Mouse (Mus musculus) stomach, embryonic 15.5 days (tissue): ENCODE data around the gene Stpg4. TPM values are rescaled to one million over a fixed set of nuclear protein-coding genes. Genes with fewer than 3 reads are reported as not detected.

Source experiments
- ATAC-seq: fragments of 200-750 bp; cut with Nextera tagmentation; 2 replicates; pipeline ENCODE4 v1.8.0; 2017; ENCODE audit warnings: low read depth, moderate number of reproducible peaks, moderate TSS enrichment; ENCODE audit not compliant: insufficient read depth, low FRiP score
- H3K27ac ChIP-seq: fragments of 300-500 bp; sonication (generic); 2 replicates; pipeline ENCODE4 v1.5.1; 2015; ENCODE audit warnings: mild to moderate bottlenecking, inconsistent platforms
- H3K27me3 ChIP-seq: fragments of 300-500 bp; sonication (generic); replicated peaks from 2 replicates; pipeline ENCODE4 v1.6.1; 2015; ENCODE audit warnings: inconsistent platforms
- H3K36me3 ChIP-seq: fragments of 300-500 bp; sonication (generic); 2 replicates; pipeline ENCODE4 v1.6.1; 2015; ENCODE audit warnings: inconsistent platforms
- H3K4me1 ChIP-seq: fragments of 300-500 bp; sonication (generic); 2 replicates; pipeline ENCODE4 v1.6.1; 2015; ENCODE audit warnings: inconsistent platforms
- H3K4me2 ChIP-seq: fragments of 300-500 bp; sonication (generic); 2 replicates; pipeline ENCODE4 v1.6.1; 2015; ENCODE audit warnings: mild to moderate bottlenecking, inconsistent platforms
- H3K4me3 ChIP-seq: fragments of 300-500 bp; sonication (generic); replicated peaks from 2 replicates; pipeline ENCODE4 v1.5.1; 2015; ENCODE audit warnings: inconsistent platforms
- H3K9ac ChIP-seq: fragments of 300-500 bp; sonication (generic); 2 replicates; pipeline ENCODE4 v1.6.1; 2015; ENCODE audit warnings: inconsistent platforms
- H3K9me3 ChIP-seq: fragments of 300-500 bp; sonication (generic); 2 replicates; pipeline ENCODE4 v1.6.1; 2016; ENCODE audit warnings: inconsistent platforms
- WGBS: fragments of 180-500 bp; shearing (Covaris S2); methylation state at CpG from one replicate; pipeline ENCODE4 v1.1.7; 2015; 5-methylcytosine and 5-hydroxymethylcytosine counted together
- polyA plus RNA-seq: library from polyadenylated mRNA; unstranded; fragments of >200 nt; fragmentation: Nextera tagmentation; extraction: Ambion mirVana; gene quantifications from 2 replicates; pipeline ENCODE4 v1.2.1, GENCODE M21; 2015

The Stpg4 gene
- polyA plus RNA-seq, 1 experiment from 2014 or later = not detected

GRCm38 (mm10) chr17:87445917-87446766, 18.6 kb upstream of the Stpg4 start:
- no peaks in the 10 kb centered on the region for H3K27me3 ChIP-seq
- peak overlapping the region; percentile 96 for H3K27ac ChIP-seq
- under 1% methylated on average over 63 of the region's 86 CpGs for WGBS
- H3K4me1 ChIP-seq = peaks cover 5% of the 10 kb centered on the region; the same call in 1 of the 2 replicates
- no peaks in the 10 kb centered on the region for H3K36me3 ChIP-seq
- peak overlapping the region; percentile 92 for H3K9ac ChIP-seq
- H3K4me2 ChIP-seq = peak overlapping the region; percentile 66
- H3K9me3 ChIP-seq = no peaks in the 10 kb centered on the region
- H3K4me3 ChIP-seq = peak overlapping the region; percentile 89
- peak; percentile 63 for ATAC-seq

GRCm38 (mm10) chr17:87445337-87445916, 17.9 kb upstream of the Stpg4 start:
- peaks cover 5% of the 10 kb centered on the region; the same call in 1 of the 2 replicates for H3K4me1 ChIP-seq
- H3K27ac ChIP-seq = peak overlapping the region; percentile 96
- ATAC-seq = no peak
- H3K4me3 ChIP-seq = peak overlapping the region; percentile 89
- H3K4me2 ChIP-seq = peak overlapping the region; percentile 66
- no peaks in the 10 kb centered on the region for H3K9me3 ChIP-seq
- no peaks in the 10 kb centered on the region for H3K27me3 ChIP-seq
- peak overlapping the region; percentile 92; the same call in 1 of the 2 replicates for H3K9ac ChIP-seq
- H3K36me3 ChIP-seq = no peaks in the 10 kb centered on the region
- WGBS = under 1% methylated on average over 13 of the region's 13 CpGs

DNA sequence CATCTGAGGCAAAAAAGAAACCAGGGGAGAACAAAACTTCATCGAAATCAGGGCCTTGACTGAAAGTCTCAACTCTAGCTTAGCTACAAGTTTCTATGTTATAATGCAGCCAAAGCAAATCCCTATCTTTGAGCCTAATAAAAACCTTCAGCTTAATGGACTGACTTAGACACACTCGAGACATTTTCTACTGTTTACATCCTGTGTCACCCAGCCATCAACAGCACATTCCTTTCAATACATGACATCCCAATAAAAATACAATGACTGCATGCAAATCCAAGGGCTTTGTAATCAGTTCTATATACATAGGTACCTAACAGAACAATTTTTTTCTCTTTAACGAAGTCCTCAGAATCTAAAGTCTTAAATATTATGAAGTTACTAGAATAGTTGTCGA, 17.2 kb upstream of the Stpg4 start:
- H3K4me2 ChIP-seq = peak overlapping the region; percentile 51
- H3K27me3 ChIP-seq = no peaks in the 10 kb centered on the region
- WGBS = 36% methylated on average over 4 of the region's 4 CpGs
- peaks cover 9% of the 10 kb centered on the region; the same call in 1 of the 2 replicates for H3K4me1 ChIP-seq
- H3K36me3 ChIP-seq = no peaks in the 10 kb centered on the region
- H3K9me3 ChIP-seq = no peaks in the 10 kb centered on the region
- H3K4me3 ChIP-seq = no peak overlapping the region; the same call in 1 of the 2 replicates
- H3K27ac ChIP-seq = no peak overlapping the region
- no peak for ATAC-seq
- peak overlapping the region; percentile 13; the same call in 1 of the 2 replicates for H3K9ac ChIP-seq

DNA sequence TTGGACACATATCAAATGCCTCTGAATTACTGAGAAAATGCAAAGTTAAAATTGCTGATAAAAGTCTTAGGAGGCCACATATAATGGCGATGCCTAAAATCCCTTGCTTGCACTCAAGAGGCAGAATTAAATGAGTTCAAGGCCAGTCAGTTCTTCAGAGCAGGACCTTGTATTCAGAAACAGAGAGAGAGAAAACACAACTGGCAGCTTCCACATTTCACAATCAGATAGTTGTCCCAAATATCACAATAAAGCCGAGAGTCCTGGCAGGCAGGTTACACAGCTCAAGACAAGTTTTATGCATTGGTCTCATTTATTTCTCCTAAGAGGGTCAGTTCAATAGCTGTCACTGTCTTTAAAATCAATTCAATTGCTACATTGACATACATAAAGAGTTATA, 14.0 kb upstream of the Stpg4 start:
- Histone ChIP-seq H3K27me3 (no peaks in the 10 kb centered on the region), H3K4me2 (no peak overlapping the region)
- 63% methylated on average over 2 of the region's 2 CpGs for WGBS

DNA sequence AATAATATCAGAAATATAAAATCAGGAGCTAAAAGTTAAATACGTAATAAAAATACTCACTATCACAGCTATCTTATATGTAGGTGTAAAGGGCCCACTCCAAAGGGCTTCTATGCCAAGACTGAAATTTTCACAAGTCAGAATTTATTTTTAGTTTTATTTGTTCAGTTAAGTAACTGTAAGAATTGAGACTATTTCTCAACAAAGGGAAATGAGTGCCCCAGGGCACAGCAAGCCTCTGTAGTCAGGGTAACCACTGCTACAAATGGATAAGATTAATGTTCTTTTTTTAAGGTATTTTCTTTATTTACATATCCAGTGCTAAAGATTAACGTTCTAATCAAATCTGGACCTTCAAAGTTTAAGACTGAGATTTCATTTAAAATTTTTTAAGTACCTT, 11.9 kb upstream of the Stpg4 start:
- Histone ChIP-seq H3K27me3 (no peaks in the 10 kb centered on the region), H3K9me3 (no peaks in the 10 kb centered on the region), H3K36me3 (peaks cover 12% of the 10 kb centered on the region), H3K4me2 (no peak overlapping the region), H3K4me1 (peaks cover 7% of the 10 kb centered on the region; the same call in 1 of the 2 replicates), H3K4me3 (no peak overlapping the region), H3K9ac (no peak overlapping the region), H3K27ac (no peak overlapping the region)
- WGBS = 69% methylated on average over 2 of the region's 2 CpGs
- ATAC-seq = no peak

More for the DNA sequence above, 14.0 kb upstream of the Stpg4 start:
- H3K9ac ChIP-seq = no peak overlapping the region
- H3K36me3 ChIP-seq = no peaks in the 10 kb centered on the region
- ATAC-seq = no peak
- no peaks in the 10 kb centered on the region for H3K9me3 ChIP-seq
- no peak overlapping the region for H3K27ac ChIP-seq
- peaks cover 9% of the 10 kb centered on the region; the same call in 1 of the 2 replicates for H3K4me1 ChIP-seq
- no peak overlapping the region for H3K4me3 ChIP-seq

- Histone ChIP-seq H3K4me3 (no peak overlapping the region), H3K9me3 (no peaks in the 10 kb centered on the region), H3K36me3 (peaks cover 36% of the 10 kb centered on the region), H3K4me2 (no peak overlapping the region), H3K27ac (no peak overlapping the region), H3K9ac (no peak overlapping the region), H3K4me1 (no peaks in the 10 kb centered on the region), H3K27me3 (no peaks in the 10 kb centered on the region)
- 92% methylated on average over 3 of the region's 3 CpGs for WGBS
- ATAC-seq = no peak
These were observed 6.4 kb upstream of the Stpg4 start for GRCm38 (mm10) chr17:87433929-87434328.

DNA sequence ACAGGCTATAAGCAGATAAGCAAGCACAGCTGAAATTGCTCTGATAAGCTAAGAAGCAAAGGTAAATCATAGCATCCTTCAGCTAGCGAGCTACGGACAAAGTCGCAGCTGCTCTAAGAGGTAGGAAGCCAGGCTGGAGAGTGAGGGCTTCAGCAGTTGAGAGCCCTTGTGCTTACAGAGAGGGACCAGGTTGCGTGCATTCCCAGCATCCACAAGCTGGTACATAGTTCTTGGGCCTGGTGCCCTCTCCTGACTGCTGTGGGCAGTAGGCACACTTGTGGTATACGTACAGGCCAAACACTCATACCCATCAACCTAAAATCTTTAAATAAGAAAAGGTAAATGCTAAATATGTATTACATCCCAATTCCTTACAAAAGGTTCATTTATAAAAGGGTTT, 5.2 kb upstream of the Stpg4 start:
- Histone ChIP-seq H3K9ac (no peak overlapping the region), H3K27me3 (no peaks in the 10 kb centered on the region), H3K4me1 (no peaks in the 10 kb centered on the region), H3K36me3 (peaks cover 36% of the 10 kb centered on the region), H3K4me3 (no peak overlapping the region), H3K9me3 (no peaks in the 10 kb centered on the region), H3K27ac (no peak overlapping the region), H3K4me2 (no peak overlapping the region)
- WGBS = 97% methylated on average over 5 of the region's 5 CpGs
- ATAC-seq = no peak

DNA sequence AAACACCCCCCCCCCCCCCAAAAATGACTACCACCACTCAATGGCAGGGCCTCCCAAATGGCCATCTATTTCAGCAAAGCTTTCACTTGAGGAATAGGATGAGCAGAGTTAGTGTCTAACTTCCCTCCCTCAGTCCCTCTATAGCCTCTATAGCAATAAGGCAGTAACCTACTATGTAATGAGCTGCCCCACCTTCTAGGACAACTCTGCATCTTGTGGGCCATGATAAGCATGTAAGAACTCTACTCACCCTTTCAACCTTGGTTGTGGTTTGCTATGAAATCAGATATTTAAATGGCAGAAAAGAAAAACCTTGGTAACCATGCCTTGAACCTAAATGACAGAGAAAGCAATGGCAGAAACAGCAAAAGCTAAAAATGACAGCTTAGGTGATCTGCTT, 4.8 kb upstream of the Stpg4 start:
- ATAC-seq = no peak
- Histone ChIP-seq H3K9ac (no peak overlapping the region), H3K36me3 (peaks cover 36% of the 10 kb centered on the region), H3K4me3 (no peak overlapping the region), H3K4me1 (no peaks in the 10 kb centered on the region), H3K27ac (no peak overlapping the region), H3K9me3 (no peaks in the 10 kb centered on the region), H3K27me3 (no peaks in the 10 kb centered on the region), H3K4me2 (no peak overlapping the region)

- no peaks in the 10 kb centered on the region for H3K4me1 ChIP-seq
- H3K9me3 ChIP-seq = no peaks in the 10 kb centered on the region
- H3K4me3 ChIP-seq = no peak overlapping the region
- ATAC-seq = no peak
- no peak overlapping the region for H3K27ac ChIP-seq
- 80% methylated on average over 3 of the region's 3 CpGs for WGBS
- H3K27me3 ChIP-seq = no peaks in the 10 kb centered on the region
- H3K4me2 ChIP-seq = no peak overlapping the region
- peaks cover 24% of the 10 kb centered on the region for H3K36me3 ChIP-seq
- H3K9ac ChIP-seq = no peak overlapping the region
These were observed 1.9 kb upstream of the Stpg4 start for GRCm38 (mm10) chr17:87429431-87429830.

- Histone ChIP-seq H3K9me3 (no peaks in the 10 kb centered on the region), H3K36me3 (no peaks in the 10 kb centered on the region), H3K27ac (no peak overlapping the region), H3K4me3 (no peak overlapping the region), H3K9ac (no peak overlapping the region), H3K27me3 (no peaks in the 10 kb centered on the region), H3K4me1 (no peaks in the 10 kb centered on the region), H3K4me2 (no peak overlapping the region)
- WGBS = 78% methylated on average over 7 of the region's 7 CpGs
- no peak for ATAC-seq
These were observed 9.5 kb downstream of the Stpg4 start for GRCm38 (mm10) chr17:87418082-87418481.

DNA sequence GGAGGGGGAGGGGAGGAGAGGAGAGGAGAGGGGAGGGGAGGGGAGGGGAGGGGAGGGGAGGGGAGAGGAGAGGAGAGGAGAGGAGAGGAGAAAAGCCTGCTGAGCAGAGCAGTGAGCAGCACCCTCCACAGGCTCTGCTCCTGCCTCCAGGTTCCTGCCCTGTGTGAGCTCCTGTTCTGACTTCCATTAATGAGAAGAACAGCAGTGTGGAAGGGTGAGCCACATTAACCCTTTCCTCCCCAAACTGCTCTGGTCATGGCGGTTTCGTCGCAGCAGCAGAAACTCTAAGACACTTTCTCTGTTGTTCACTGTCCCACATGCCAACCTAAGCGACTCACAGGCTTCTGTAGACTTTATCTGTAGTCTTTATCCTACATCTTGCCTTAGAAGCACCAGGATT, 20.9 kb downstream of the Stpg4 start:
- H3K4me2 ChIP-seq = no peak overlapping the region
- 82% methylated on average over 4 of the region's 4 CpGs for WGBS
- no peak for ATAC-seq

DNA sequence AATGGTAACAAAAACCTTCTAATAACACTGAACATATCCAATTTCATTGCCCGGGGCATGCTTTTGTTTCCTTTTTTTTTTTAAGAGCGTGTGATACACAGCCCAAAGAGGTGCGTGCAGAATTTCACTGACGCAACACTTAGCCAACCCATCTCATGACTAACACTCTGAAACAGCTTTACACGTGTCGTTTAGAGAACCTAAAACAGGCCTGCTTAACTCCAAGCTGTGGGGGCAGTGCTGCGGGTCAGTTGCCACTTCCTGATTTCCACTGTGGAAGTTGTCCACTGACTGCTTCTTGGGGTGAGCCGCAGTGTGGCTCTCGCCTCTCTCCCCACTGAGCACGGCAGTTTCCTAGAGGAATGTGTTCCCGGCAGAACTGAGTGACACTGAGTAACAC, 22.0 kb downstream of the Stpg4 start:
- no peak overlapping the region for H3K27ac ChIP-seq
- no peak for ATAC-seq
- 69% methylated on average over 11 of the region's 11 CpGs for WGBS
- no peaks in the 10 kb centered on the region for H3K4me1 ChIP-seq
- H3K4me3 ChIP-seq = no peak overlapping the region
- no peaks in the 10 kb centered on the region for H3K27me3 ChIP-seq
- no peaks in the 10 kb centered on the region for H3K9me3 ChIP-seq
- H3K9ac ChIP-seq = no peak overlapping the region
- no peak overlapping the region for H3K4me2 ChIP-seq
- no peaks in the 10 kb centered on the region for H3K36me3 ChIP-seq

More for the DNA sequence above, 20.9 kb downstream of the Stpg4 start:
- Histone ChIP-seq H3K4me3 (no peak overlapping the region), H3K9me3 (no peaks in the 10 kb centered on the region), H3K27ac (no peak overlapping the region), H3K4me1 (no peaks in the 10 kb centered on the region), H3K36me3 (no peaks in the 10 kb centered on the region), H3K27me3 (no peaks in the 10 kb centered on the region), H3K9ac (no peak overlapping the region)
